Mouse (Mus musculus) small intestine, adult 2 months (tissue): ENCODE results near the gene Smco2. TPM values are rescaled to one million over a fixed set of nuclear protein-coding genes. Genes with fewer than 3 reads are reported as not detected.
A peak's percentile ranks its signal among the peaks of the same experiment; 100 is the strongest.

ENCODE experiments used
- H3K27ac ChIP-seq: fragments of 200-500 bp; 2 replicates; pipeline ENCODE4 v1.5.1; 2012; ENCODE audit warnings: low read depth, low read length, control low read depth, inconsistent platforms; ENCODE audit not compliant: insufficient read depth
- H3K27me3 ChIP-seq: fragments of 200-500 bp; 2 replicates; pipeline ENCODE4 v1.6.1; 2012; ENCODE audit warnings: mild to moderate bottlenecking, moderate library complexity, low read length, inconsistent platforms; ENCODE audit not compliant: control insufficient read depth, insufficient read depth
- H3K36me3 ChIP-seq: fragments of 200-500 bp; 2 replicates; pipeline ENCODE4 v1.6.1; 2012; ENCODE audit warnings: mild to moderate bottlenecking, low read length, control low read depth, inconsistent platforms; ENCODE audit not compliant: control insufficient read depth, insufficient read depth
- H3K4me1 ChIP-seq: fragments of 200-500 bp; 2 replicates; pipeline ENCODE4 v1.6.1; 2012; ENCODE audit warnings: low read length, inconsistent platforms, mixed read lengths; ENCODE audit not compliant: control insufficient read depth, insufficient read depth, insufficient read length
- H3K4me3 ChIP-seq: fragments of 200-500 bp; 2 replicates; pipeline ENCODE4 v1.5.1; 2012; ENCODE audit warnings: low read depth, mild to moderate bottlenecking, control low read depth, inconsistent platforms, low read length, moderate library complexity
- CTCF ChIP-seq: fragments of 200-500 bp; IDR thresholded peaks from 2 replicates; pipeline ENCODE4 v1.5.1; 2012; ENCODE audit warnings: low read depth, mild to moderate bottlenecking, control low read depth, inconsistent platforms, low read length, moderate library complexity, mixed read lengths; ENCODE audit not compliant: insufficient replicate concordance, insufficient read length; ENCODE audit errors: extremely low read depth
- POLR2A ChIP-seq: fragments of 200-500 bp; IDR thresholded peaks from 2 replicates; pipeline ENCODE4 v1.6.1; 2012; ENCODE audit warnings: low read depth, mild to moderate bottlenecking, control low read depth, inconsistent platforms, low read length, moderate library complexity
- WGBS: fragments of 180-500 bp; shearing (Covaris S2); methylation state at CpG from one replicate; pipeline ENCODE4 v1.1.7; 2018; 5-methylcytosine and 5-hydroxymethylcytosine counted together
- polyA plus RNA-seq: library from polyadenylated mRNA; depleted of rRNA; stranded (reverse); fragments of >200 nt; gene quantifications from 2 replicates; pipeline ENCODE4 v1.2.3, GENCODE M21; 2012

Gene Smco2
- polyA plus RNA-seq, 1 experiment, result not detected

GRCm38 (mm10) chr6:146887958-146888659 is 38.2 kb downstream of the Smco2 start, which contains the start of gene Ppfibp1:
TSS of gene Ppfibp1 (plus strand) at chr6:146888487.
- H3K4me3 ChIP-seq, result peak within 1 kb of the TSS; percentile 72
- TF ChIP-seq POLR2A (peak; percentile 52), CTCF (no peak)

DNA sequence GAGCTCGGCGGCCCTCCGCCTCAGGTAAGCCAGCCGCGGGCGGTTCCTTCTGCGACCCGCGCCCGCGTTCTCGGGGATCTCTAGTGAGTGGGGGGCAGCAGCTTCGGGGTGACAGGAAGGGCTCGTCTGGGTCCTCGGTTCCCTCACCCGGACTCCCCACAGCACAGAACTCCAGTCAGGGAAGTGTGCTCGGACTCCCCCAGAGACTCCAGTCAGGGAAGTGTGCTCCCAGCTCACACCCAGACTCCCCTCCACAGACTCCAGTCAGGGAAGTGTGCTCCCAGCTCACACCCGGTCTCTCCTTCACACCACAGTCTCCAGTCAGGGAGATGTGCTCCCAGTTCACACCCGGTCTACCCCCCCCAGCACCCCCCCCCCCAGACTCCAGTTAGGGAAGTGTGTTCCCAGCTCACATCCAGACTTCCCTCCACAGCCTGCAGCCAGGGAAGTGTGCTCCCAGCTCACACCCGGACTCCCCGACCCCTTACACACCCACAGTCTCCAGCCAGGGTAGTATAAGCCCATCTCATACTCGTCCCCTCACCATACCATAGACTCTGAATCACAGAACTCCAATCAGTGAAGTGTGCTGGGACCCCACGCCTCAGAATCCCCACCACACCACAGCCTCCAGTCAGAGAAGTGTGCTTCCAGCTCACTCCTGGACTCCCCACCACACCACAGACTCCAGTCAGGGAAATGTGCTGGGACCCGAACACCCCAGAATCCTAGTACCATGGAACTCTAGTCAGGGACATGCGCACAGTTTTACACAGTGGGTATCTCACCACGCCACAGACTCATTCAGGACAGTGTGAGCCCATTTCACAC is 39.0 kb downstream of the Smco2 start:
- Histone ChIP-seq H3K4me3 (peak overlapping the region; percentile 72), H3K4me1 (no peaks in the 10 kb centered on the region; the same call in 1 of the 2 replicates), H3K36me3 (no peaks in the 10 kb centered on the region), H3K27ac (peak overlapping the region; percentile 60), H3K27me3 (no peaks in the 10 kb centered on the region)
- TF ChIP-seq POLR2A (no peak), CTCF (no peak)
- WGBS, result 10% methylated on average over 26 of the region's 26 CpGs

More at GRCm38 (mm10) chr6:146887958-146888659, 38.2 kb downstream of the Smco2 start, which contains the start of gene Ppfibp1:
- WGBS, result under 1% methylated on average over 79 of the region's 80 CpGs
- Histone ChIP-seq H3K27me3 (no peaks in the 10 kb centered on the region), H3K27ac (peak within 1 kb of the TSS; percentile 60), H3K36me3 (no peaks in the 10 kb centered on the region), H3K4me1 (no peaks in the 10 kb centered on the region; the same call in 1 of the 2 replicates)

- no peaks in the 10 kb centered on the region for H3K36me3 ChIP-seq
- no peak overlapping the region for H3K27ac ChIP-seq
- WGBS, result 63% methylated on average over 2 of the region's 2 CpGs
- no peaks in the 10 kb centered on the region for H3K27me3 ChIP-seq
- TF ChIP-seq CTCF (no peak), POLR2A (no peak)
- no peak overlapping the region for H3K4me3 ChIP-seq
- no peaks in the 10 kb centered on the region; the same call in 1 of the 2 replicates for H3K4me1 ChIP-seq
Measured at GRCm38 (mm10) chr6:146890215-146890614, 40.3 kb downstream of the Smco2 start.

- H3K4me3 ChIP-seq, result no peak overlapping the region
- no peak overlapping the region; the same call in 1 of the 2 replicates for H3K27ac ChIP-seq
- no peaks in the 10 kb centered on the region for H3K36me3 ChIP-seq
- no peaks in the 10 kb centered on the region; the same call in 1 of the 2 replicates for H3K4me1 ChIP-seq
- H3K27me3 ChIP-seq, result no peaks in the 10 kb centered on the region
- TF ChIP-seq POLR2A (no peak), CTCF (no peak)
Measured at GRCm38 (mm10) chr6:146890633-146891032, 40.7 kb downstream of the Smco2 start.

DNA sequence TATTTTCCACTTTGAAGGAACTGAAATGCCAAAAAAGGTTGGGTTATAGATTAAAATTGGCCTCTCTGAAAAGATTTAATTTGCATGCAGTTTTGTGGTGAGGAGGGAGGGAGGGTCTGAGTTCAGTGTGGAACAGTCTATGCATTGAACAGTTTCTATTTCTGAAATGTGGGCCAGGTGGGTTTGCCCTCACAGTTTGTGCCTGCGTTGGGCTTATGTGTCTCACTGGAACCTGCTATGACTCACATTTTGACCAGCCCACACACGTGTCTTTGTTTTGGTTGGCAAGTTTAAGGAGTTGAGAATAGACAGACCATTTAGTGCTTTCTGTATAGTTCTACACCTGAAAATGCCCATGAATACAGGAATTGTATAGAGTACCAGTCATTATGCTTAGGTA is 44.0 kb downstream of the Smco2 start:
- Histone ChIP-seq H3K4me3 (no peak overlapping the region), H3K4me1 (peaks cover 3% of the 10 kb centered on the region; the same call in 1 of the 2 replicates), H3K27ac (no peak overlapping the region), H3K36me3 (no peaks in the 10 kb centered on the region), H3K27me3 (no peaks in the 10 kb centered on the region)
- TF ChIP-seq POLR2A (no peak), CTCF (no peak)
- 65% methylated on average over 2 of the region's 2 CpGs for WGBS

DNA sequence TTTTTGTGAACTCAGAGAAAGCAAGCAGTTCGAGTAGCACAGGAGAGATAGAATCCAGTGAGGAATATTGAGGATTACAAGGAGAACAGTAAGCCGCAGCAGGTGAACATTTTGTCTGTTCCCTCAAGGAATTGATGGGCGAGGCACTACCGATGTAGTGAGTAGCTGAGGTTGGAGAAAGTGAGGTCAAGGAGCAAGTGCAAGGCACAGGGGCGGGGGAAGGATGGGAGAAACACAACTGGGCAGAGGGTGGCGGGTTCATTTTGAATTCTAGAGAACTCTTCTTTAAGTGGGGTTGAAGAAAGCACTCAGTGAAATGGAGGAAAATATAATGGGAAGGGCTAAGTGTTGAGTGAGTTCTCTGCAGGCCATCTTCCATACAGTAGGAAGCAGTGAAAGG is 48.8 kb downstream of the Smco2 start:
- Histone ChIP-seq H3K4me3 (no peak overlapping the region), H3K27ac (no peak overlapping the region), H3K27me3 (no peaks in the 10 kb centered on the region), H3K36me3 (no peaks in the 10 kb centered on the region), H3K4me1 (peaks cover 3% of the 10 kb centered on the region; the same call in 1 of the 2 replicates)
- TF ChIP-seq POLR2A (no peak), CTCF (no peak)
- 63% methylated on average over 6 of the region's 6 CpGs for WGBS

DNA sequence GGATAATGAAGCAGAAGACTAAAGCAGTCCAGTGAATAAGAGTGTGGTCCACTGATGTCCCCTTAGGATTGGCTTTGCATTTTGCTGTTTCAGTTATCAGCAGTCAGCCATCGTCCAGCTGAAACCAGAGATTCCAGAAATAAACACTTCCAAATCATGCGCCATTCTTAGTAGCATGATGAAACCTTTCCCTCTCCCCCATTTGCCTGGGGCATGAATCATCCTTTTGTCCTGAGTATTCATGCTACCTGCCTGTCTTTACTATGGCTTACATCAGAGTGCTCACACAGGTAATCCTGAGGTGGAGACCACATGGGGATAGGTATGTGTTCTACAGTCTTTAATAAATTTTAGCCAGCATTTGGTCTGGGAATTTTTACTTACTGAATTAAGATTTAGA is 49.7 kb downstream of the Smco2 start:
- no peak overlapping the region for H3K4me3 ChIP-seq
- no peak overlapping the region for H3K27ac ChIP-seq
- H3K27me3 ChIP-seq, result no peaks in the 10 kb centered on the region
- peaks cover 3% of the 10 kb centered on the region; the same call in 1 of the 2 replicates for H3K4me1 ChIP-seq
- 68% methylated on average over 2 of the region's 2 CpGs for WGBS
- no peaks in the 10 kb centered on the region for H3K36me3 ChIP-seq
- no peak for TF ChIP-seq POLR2A
- TF ChIP-seq CTCF, result no peak
